Mouse (Mus musculus): ENCODE results near the gene Arfip1. TPM values are rescaled to one million over a fixed set of nuclear protein-coding genes. Genes with fewer than 3 reads are reported as not detected.

Arfip1 gene
- polyA plus RNA-seq, 1 experiment from 2014 or later: 45.9 TPM

DNA sequence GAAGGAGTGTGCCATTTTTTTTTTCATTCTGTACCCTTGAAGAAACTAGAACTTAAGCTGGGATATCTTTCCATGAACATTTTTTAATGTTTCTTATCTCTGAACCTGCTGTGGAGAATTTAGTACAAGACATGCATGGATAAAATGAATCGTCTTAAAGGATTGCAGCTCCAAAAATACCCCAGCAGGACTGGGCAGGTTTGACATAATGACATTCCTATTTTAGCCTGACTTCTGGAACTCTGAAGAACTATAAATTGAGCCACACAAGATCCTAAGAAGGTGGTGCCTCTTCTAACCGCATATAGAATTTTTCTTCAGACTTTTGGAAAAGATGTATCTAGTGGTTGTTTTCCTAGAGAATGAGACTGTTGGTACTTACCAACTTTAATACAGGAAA lies 10.8 kb upstream of the Arfip1 start, which contains the start of gene Tigd4:
Tigd4 (plus strand) TSS at position 301 of the 400 bp plus-strand sequence.
- DNase-seq (ENCODE audit: low spot score): no peak
- no peaks in the 10 kb centered on the region for H3K27me3 ChIP-seq (ENCODE audit: control insufficient read depth, insufficient read depth, low read length)
- H3K4me3 ChIP-seq (ENCODE audit: low read depth, low read length): no peak within 1 kb of the TSS
- no peaks in the 10 kb centered on the region for H3K36me3 ChIP-seq (ENCODE audit: control insufficient read depth, insufficient read depth, low read length)
- H3K9ac ChIP-seq (ENCODE audit: low read length): no peak within 1 kb of the TSS
- no peak within 1 kb of the TSS for H3K27ac ChIP-seq (ENCODE audit: low read depth, low read length)
- 92% methylated on average over 2 of the region's 2 CpGs for WGBS
- no peak within 1 kb of the TSS for H3K4me2 ChIP-seq (ENCODE audit: low read depth, low read length, severe bottlenecking)
- no peak for ATAC-seq (replicated peaks; ENCODE audit: low FRiP score)
- no peaks in the 10 kb centered on the region for H3K9me3 ChIP-seq (ENCODE audit: control insufficient read depth, low read length)
- peaks cover 5% of the 10 kb centered on the region; the same call in 1 of the 2 replicates for H3K4me1 ChIP-seq (replicated peaks; ENCODE audit: control insufficient read depth, insufficient read depth, low read length)

DNA sequence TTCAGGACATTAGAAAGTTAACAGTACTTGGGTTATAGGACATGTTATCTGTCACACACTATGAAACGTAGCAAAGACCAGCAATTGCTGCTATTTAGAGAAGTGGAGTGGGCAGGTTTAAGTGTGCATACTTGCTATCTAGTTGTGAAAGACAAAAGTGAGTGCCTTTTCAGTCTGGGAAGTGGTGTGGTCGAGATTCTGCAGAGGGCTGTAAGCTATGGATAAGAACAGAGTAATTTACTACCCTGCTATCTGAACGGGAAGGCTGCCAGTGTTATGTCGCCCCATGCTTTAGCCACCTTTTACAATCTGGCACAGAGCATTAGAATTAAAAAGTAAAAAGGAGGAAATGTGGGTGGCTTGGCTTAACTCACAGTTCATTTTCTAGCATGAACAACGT lies 4.3 kb upstream of the Arfip1 start:
- H3K36me3 ChIP-seq (ENCODE audit: control insufficient read depth, insufficient read depth, low read length): no peaks in the 10 kb centered on the region
- no peak overlapping the region for H3K27ac ChIP-seq (ENCODE audit: low read depth, low read length)
- peaks cover 2% of the 10 kb centered on the region; the same call in 1 of the 2 replicates for H3K4me1 ChIP-seq (replicated peaks; ENCODE audit: control insufficient read depth, insufficient read depth, low read length)
- no peak overlapping the region for H3K4me2 ChIP-seq (ENCODE audit: low read depth, low read length, severe bottlenecking)
- no peaks in the 10 kb centered on the region for H3K9me3 ChIP-seq (ENCODE audit: control insufficient read depth, low read length)
- H3K27me3 ChIP-seq (ENCODE audit: control insufficient read depth, insufficient read depth, low read length): no peaks in the 10 kb centered on the region
- DNase-seq (ENCODE audit: low spot score) (no peak), ATAC-seq (replicated peaks; ENCODE audit: low FRiP score) (no peak)
- H3K4me3 ChIP-seq (ENCODE audit: low read depth, low read length): no peak overlapping the region
- 67% methylated on average over 5 of the region's 5 CpGs for WGBS
- no peak overlapping the region for H3K9ac ChIP-seq (ENCODE audit: low read length)

DNA sequence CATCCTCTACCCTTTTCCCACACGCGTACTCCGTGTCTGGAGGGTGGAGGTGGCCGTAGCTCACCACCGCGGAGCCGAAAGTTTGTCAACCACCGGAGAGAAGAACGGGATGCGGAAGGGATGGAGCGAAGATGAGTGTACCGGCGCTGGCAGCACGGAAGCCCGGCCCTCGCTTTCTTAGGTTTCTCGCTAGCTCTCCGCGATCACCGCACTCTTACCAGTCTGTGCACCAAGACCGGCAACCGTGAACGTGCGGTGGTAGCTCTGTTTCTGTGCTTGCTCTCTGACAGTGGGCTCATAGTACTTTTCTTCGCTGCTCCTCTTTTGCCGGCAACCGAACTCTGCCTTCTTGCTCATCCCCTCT lies 470 bp upstream of the Arfip1 start:
- H3K27me3 ChIP-seq (ENCODE audit: control insufficient read depth, insufficient read depth, low read length): no peaks in the 10 kb centered on the region
- ATAC-seq (replicated peaks; ENCODE audit: low FRiP score): no peak; the same call in 1 of the 2 replicates
- H3K4me3 ChIP-seq (ENCODE audit: low read depth, low read length): peak overlapping the region; percentile 80
- H3K9me3 ChIP-seq (ENCODE audit: control insufficient read depth, low read length): no peaks in the 10 kb centered on the region
- WGBS: 0% methylated on average over 27 of the region's 27 CpGs
- no peak for DNase-seq (ENCODE audit: low spot score)
- H3K27ac ChIP-seq (ENCODE audit: low read depth, low read length): peak overlapping the region; percentile 79
- peak overlapping the region; percentile 91 for H3K4me2 ChIP-seq (ENCODE audit: low read depth, low read length, severe bottlenecking)
- no peaks in the 10 kb centered on the region for H3K36me3 ChIP-seq (ENCODE audit: control insufficient read depth, insufficient read depth, low read length)
- peaks cover 4% of the 10 kb centered on the region for H3K4me1 ChIP-seq (replicated peaks; ENCODE audit: control insufficient read depth, insufficient read depth, low read length)
- peak overlapping the region; percentile 77 for H3K9ac ChIP-seq (ENCODE audit: low read length)

DNA sequence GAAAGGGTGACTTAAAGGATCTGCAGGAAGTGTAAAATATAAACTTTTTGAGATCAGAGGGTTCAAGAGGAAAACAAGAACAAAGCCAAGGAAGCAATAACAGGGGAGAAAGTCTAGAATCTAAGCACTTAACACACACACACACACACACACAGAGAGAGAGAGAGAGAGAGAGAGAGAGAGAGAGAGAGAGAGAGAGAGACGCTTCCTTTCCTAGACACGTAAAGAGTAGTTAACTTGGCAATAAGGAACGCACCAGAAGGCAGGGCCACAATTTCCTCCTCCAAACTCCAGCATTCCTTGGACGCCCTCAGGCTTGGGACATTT lies 766 bp downstream of the Arfip1 start:
- Histone ChIP-seq H3K4me1 (replicated peaks; ENCODE audit: control insufficient read depth, insufficient read depth, low read length) (peaks cover 4% of the 10 kb centered on the region), H3K4me2 (ENCODE audit: low read depth, low read length, severe bottlenecking) (peak overlapping the region; percentile 91), H3K27ac (ENCODE audit: low read depth, low read length) (peak overlapping the region; percentile 79), H3K9me3 (ENCODE audit: control insufficient read depth, low read length) (no peaks in the 10 kb centered on the region), H3K4me3 (ENCODE audit: low read depth, low read length) (peak overlapping the region; percentile 80), H3K9ac (ENCODE audit: low read length) (peak overlapping the region; percentile 77), H3K36me3 (ENCODE audit: control insufficient read depth, insufficient read depth, low read length) (no peaks in the 10 kb centered on the region), H3K27me3 (ENCODE audit: control insufficient read depth, insufficient read depth, low read length) (no peaks in the 10 kb centered on the region)
- ATAC-seq (replicated peaks; ENCODE audit: low FRiP score): no peak
- WGBS: 0% methylated on average over 4 of the region's 4 CpGs
- no peak for DNase-seq (ENCODE audit: low spot score)

DNA sequence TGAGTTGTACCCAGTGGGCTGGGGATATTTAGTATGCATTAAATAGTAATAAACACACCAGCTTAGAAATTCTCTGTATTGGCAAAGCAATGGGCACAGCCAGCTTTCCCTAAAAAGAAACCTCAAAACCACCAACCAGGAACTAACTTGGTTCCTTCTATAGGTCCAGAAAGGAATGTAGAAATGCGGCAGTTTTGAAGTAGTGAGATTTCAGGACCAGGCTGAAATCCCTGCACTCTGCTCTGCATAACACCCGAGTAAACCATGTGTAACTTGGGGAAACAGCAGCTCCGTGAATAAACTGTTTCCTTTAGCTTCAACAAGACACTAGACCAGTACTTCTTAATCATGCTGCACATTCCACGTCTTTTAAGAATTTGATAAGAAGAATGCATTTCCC lies 1.7 kb downstream of the Arfip1 start:
- WGBS: 75% methylated on average over 4 of the region's 4 CpGs

DNA sequence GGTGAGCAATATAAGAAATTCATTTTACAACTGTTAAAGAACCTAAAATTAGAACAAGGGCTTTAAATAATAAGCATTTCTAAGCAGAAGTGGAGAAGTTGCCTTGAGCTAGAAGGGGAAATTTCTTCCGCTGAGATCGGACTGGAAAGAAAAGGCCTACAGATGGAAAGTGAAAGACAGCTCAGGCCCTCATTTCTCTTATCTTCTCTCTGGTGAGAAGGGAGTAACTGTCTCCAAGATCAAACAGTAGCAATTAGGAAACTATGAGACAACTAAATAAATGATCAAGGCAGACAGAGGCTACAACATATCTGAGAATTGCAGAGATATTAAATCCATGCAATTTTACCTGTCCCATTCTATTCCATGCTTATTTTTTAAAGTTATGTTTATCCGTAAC lies 11.9 kb downstream of the Arfip1 start:
- 92% methylated on average over 3 of the region's 3 CpGs for WGBS
- DNase-seq (ENCODE audit: low spot score) (no peak), ATAC-seq (replicated peaks; ENCODE audit: low FRiP score) (no peak)
- Histone ChIP-seq H3K4me3 (ENCODE audit: low read depth, low read length) (no peak overlapping the region), H3K27me3 (ENCODE audit: control insufficient read depth, insufficient read depth, low read length) (no peaks in the 10 kb centered on the region), H3K4me2 (ENCODE audit: low read depth, low read length, severe bottlenecking) (no peak overlapping the region), H3K27ac (ENCODE audit: low read depth, low read length) (no peak overlapping the region), H3K9me3 (ENCODE audit: control insufficient read depth, low read length) (no peaks in the 10 kb centered on the region), H3K9ac (ENCODE audit: low read length) (no peak overlapping the region), H3K4me1 (replicated peaks; ENCODE audit: control insufficient read depth, insufficient read depth, low read length) (no peaks in the 10 kb centered on the region), H3K36me3 (ENCODE audit: control insufficient read depth, insufficient read depth, low read length) (no peaks in the 10 kb centered on the region)

More for the DNA sequence above, 1.7 kb downstream of the Arfip1 start:
- Histone ChIP-seq H3K27ac (ENCODE audit: low read depth, low read length) (no peak overlapping the region), H3K27me3 (ENCODE audit: control insufficient read depth, insufficient read depth, low read length) (no peaks in the 10 kb centered on the region), H3K9ac (ENCODE audit: low read length) (no peak overlapping the region), H3K4me3 (ENCODE audit: low read depth, low read length) (no peak overlapping the region), H3K36me3 (ENCODE audit: control insufficient read depth, insufficient read depth, low read length) (no peaks in the 10 kb centered on the region), H3K4me2 (ENCODE audit: low read depth, low read length, severe bottlenecking) (no peak overlapping the region), H3K4me1 (replicated peaks; ENCODE audit: control insufficient read depth, insufficient read depth, low read length) (peaks cover 4% of the 10 kb centered on the region), H3K9me3 (ENCODE audit: control insufficient read depth, low read length) (no peaks in the 10 kb centered on the region)
- no peak for ATAC-seq (replicated peaks; ENCODE audit: low FRiP score)
- no peak for DNase-seq (ENCODE audit: low spot score)

DNA sequence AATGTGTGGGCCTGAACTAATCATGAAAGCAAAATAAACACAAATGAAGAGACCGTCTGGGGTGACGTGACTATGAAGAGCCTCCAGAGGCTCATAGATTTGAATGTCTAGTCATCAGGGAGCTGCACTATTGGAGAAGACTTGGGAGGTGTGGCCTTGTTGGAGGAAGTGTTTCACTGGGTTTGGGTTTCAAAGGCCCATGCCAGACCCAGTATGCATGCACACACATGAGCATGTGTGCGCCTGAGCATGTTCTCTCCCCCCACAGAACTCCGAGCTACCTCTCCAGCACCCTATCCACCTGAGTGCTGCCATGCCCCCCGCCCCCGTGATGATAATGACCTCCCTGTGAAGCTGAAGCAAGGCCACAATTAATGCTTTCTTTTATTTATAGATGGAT lies 12.8 kb downstream of the Arfip1 start:
- no peak overlapping the region for H3K4me3 ChIP-seq (ENCODE audit: low read depth, low read length)
- no peak overlapping the region for H3K9ac ChIP-seq (ENCODE audit: low read length)
- 87% methylated on average over 6 of the region's 6 CpGs for WGBS

DNA sequence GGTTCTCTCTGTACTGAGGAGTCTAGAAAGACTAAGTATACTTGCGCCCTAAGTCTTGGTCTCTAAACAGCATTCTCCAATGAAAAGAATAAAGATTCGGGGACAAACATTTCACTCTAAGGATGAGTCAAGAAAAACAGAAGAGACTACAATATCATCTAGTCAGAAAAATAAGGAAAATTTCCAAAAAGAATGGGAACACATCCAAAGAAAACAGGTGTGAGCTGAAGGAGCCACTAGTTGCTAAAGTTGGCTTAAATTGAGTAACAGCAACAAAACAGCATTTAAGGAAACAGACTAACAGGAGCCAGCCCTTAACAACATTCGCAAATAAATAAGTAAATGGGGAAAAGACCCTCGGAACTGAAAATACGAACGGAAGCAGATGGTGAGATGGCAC lies 13.9 kb downstream of the Arfip1 start:
- no peaks in the 10 kb centered on the region for H3K36me3 ChIP-seq (ENCODE audit: control insufficient read depth, insufficient read depth, low read length)
- no peaks in the 10 kb centered on the region for H3K27me3 ChIP-seq (ENCODE audit: control insufficient read depth, insufficient read depth, low read length)
- no peak overlapping the region for H3K9ac ChIP-seq (ENCODE audit: low read length)
- H3K4me1 ChIP-seq (replicated peaks; ENCODE audit: control insufficient read depth, insufficient read depth, low read length): no peaks in the 10 kb centered on the region
- WGBS: 94% methylated on average over 6 of the region's 6 CpGs
- DNase-seq (ENCODE audit: low spot score) (no peak), ATAC-seq (replicated peaks; ENCODE audit: low FRiP score) (no peak)
- H3K27ac ChIP-seq (ENCODE audit: low read depth, low read length): no peak overlapping the region
- no peaks in the 10 kb centered on the region for H3K9me3 ChIP-seq (ENCODE audit: control insufficient read depth, low read length)
- H3K4me2 ChIP-seq (ENCODE audit: low read depth, low read length, severe bottlenecking): no peak overlapping the region
- no peak overlapping the region for H3K4me3 ChIP-seq (ENCODE audit: low read depth, low read length)

More for the DNA sequence above, 12.8 kb downstream of the Arfip1 start:
- Histone ChIP-seq H3K27me3 (ENCODE audit: control insufficient read depth, insufficient read depth, low read length) (no peaks in the 10 kb centered on the region), H3K4me1 (replicated peaks; ENCODE audit: control insufficient read depth, insufficient read depth, low read length) (no peaks in the 10 kb centered on the region), H3K36me3 (ENCODE audit: control insufficient read depth, insufficient read depth, low read length) (no peaks in the 10 kb centered on the region), H3K27ac (ENCODE audit: low read depth, low read length) (no peak overlapping the region), H3K9me3 (ENCODE audit: control insufficient read depth, low read length) (no peaks in the 10 kb centered on the region), H3K4me2 (ENCODE audit: low read depth, low read length, severe bottlenecking) (no peak overlapping the region)
- ATAC-seq (replicated peaks; ENCODE audit: low FRiP score) (no peak), DNase-seq (ENCODE audit: low spot score) (no peak)

DNA sequence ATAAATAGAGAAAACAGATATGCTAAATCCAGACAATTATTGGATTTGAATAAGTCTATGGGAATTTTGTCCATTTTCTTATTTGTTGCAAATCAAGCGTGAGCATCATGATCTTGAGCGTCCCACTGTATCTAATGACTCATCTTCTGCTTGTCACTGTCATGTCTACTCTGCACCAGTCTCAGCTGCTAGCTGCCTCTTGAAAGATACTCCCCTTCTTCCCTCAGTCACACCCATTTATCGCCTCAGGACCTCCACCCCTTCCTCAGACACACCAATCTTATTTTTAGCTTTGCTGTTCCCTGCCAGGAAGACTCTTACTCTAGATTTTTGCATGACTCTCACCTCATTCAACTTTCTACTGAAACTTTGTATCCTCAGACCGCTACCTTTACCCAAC lies 19.0 kb downstream of the Arfip1 start:
- H3K9ac ChIP-seq (ENCODE audit: low read length): no peak overlapping the region
- H3K9me3 ChIP-seq (ENCODE audit: control insufficient read depth, low read length): no peaks in the 10 kb centered on the region
- no peaks in the 10 kb centered on the region for H3K27me3 ChIP-seq (ENCODE audit: control insufficient read depth, insufficient read depth, low read length)
- H3K4me3 ChIP-seq (ENCODE audit: low read depth, low read length): no peak overlapping the region
- H3K27ac ChIP-seq (ENCODE audit: low read depth, low read length): no peak overlapping the region
- ATAC-seq (replicated peaks; ENCODE audit: low FRiP score) (no peak), DNase-seq (ENCODE audit: low spot score) (no peak)
- H3K4me1 ChIP-seq (replicated peaks; ENCODE audit: control insufficient read depth, insufficient read depth, low read length): no peaks in the 10 kb centered on the region
- no peaks in the 10 kb centered on the region for H3K36me3 ChIP-seq (ENCODE audit: control insufficient read depth, insufficient read depth, low read length)
- H3K4me2 ChIP-seq (ENCODE audit: low read depth, low read length, severe bottlenecking): no peak overlapping the region
- WGBS: 96% methylated on average over 4 of the region's 4 CpGs

All from forebrain, embryonic 11.5 days (tissue).